Mouse (Mus musculus): ENCODE results near the gene Ttll12.
A peak's percentile ranks its signal among the peaks of the same experiment; 100 is the strongest.

Ttll12 gene

DNA sequence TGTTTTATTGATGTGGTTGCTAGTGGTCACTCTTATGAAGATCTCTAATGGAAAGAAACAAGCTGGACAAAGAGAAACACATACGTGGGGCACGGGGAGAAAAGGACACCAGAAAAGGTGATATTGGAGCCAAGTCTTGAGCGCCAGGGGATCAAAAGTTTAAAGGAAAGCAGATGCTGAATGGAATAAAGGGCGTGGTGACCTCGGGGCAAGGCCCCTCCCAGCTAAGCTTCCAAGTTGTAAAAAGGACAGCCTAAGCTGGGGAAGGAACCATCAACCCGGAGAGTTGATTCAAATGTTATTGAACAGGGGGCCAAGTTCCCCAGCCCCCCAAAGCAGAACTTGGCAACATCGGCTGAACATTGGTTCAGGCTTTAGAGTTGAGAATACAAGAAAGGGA is 36.1 kb upstream of the Ttll12 start:
- 0 out of 2 replicates have a peak overlapping the region, but pooled peaks have one; percentile 7 for H3K4me3 ChIP-seq (replicated peaks; ENCODE audit: low read length)
- peaks cover 15% of the 10 kb centered on the region for H3K9me3 ChIP-seq (ENCODE audit: low read length)
- 0 out of 2 replicates have a peak, but pooled peaks cover 3% of the 10 kb centered on the region for H3K27me3 ChIP-seq (ENCODE audit: insufficient read depth, low read length)
- H3K36me3 ChIP-seq (ENCODE audit: insufficient read depth, low read length) = no peaks in the 10 kb centered on the region
- TF ChIP-seq NANOG (IDR thresholded peaks at IDR 0.05; ENCODE audit: borderline replicate concordance, low read length) (no peak), CTCF (conservative IDR thresholded peaks at IDR 0.05; ENCODE audit: low read length) (no peak), POU5F1 (IDR thresholded peaks at IDR 0.05; ENCODE audit: borderline replicate concordance, low read length) (no peak)
- peaks cover 55% of the 10 kb centered on the region for H3K4me1 ChIP-seq (replicated peaks; ENCODE audit: low read depth, low read length)

DNA sequence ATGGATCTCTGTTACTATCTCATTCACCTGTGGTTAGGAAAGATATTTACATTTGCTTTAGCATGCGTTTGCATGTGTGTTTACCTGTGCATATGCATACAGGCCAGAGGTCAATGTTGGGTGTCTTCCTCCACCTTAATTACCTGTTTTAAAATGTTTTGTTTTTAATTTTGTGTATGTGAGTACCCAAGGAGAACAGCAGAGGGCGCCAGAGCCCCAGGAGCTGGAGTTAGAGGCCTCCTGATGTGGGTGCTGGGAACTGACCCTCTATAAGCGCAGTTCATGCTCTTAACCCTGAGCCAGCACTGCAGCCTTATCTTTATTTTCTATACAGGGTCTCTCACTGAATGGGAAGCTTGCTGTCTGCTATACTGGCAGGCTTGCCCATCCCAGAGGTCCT is 34.8 kb upstream of the Ttll12 start:
- peaks cover 45% of the 10 kb centered on the region for H3K4me1 ChIP-seq (replicated peaks; ENCODE audit: low read depth, low read length)
- H3K4me3 ChIP-seq (replicated peaks; ENCODE audit: low read length) = no peak overlapping the region
- TF ChIP-seq NANOG (IDR thresholded peaks at IDR 0.05; ENCODE audit: borderline replicate concordance, low read length) = no peak
- peak; percentile 62 for TF ChIP-seq CTCF (conservative IDR thresholded peaks at IDR 0.05; ENCODE audit: low read length)
- no peak for TF ChIP-seq POU5F1 (IDR thresholded peaks at IDR 0.05; ENCODE audit: borderline replicate concordance, low read length)
- no peaks in the 10 kb centered on the region for H3K36me3 ChIP-seq (ENCODE audit: insufficient read depth, low read length)
- peaks cover 15% of the 10 kb centered on the region for H3K9me3 ChIP-seq (ENCODE audit: low read length)
- H3K27me3 ChIP-seq (ENCODE audit: insufficient read depth, low read length) = 0 out of 2 replicates have a peak, but pooled peaks cover 3% of the 10 kb centered on the region

DNA sequence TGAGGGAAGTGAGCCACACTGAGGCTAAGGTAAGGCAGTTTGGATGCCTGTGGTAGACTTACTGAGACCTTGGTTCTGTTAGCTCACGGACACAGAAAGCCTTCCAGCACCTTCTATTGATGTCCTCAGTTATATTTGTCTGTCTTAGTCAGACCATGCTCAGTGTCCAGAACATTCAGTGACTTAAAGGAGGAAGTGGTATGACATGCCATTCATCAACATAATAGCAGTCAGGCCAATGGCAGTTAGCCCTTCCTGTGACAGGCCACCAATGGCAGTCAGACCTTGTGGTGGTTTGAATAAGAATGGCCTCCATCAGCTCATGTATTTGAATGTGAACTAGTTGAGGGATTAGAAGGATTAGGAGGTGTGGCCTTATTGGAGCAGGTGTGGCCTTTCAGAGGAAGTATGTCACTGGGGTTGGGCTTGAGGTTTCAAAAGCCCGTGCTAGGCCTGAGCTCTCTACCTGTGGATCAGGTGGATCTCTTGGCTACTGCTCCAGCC is 31.2 kb upstream of the Ttll12 start:
- Histone ChIP-seq H3K27me3 (ENCODE audit: insufficient read depth, low read length) (0 out of 2 replicates have a peak, but pooled peaks cover 2% of the 10 kb centered on the region), H3K4me1 (replicated peaks; ENCODE audit: low read depth, low read length) (peaks cover 25% of the 10 kb centered on the region), H3K36me3 (ENCODE audit: insufficient read depth, low read length) (no peaks in the 10 kb centered on the region), H3K9me3 (ENCODE audit: low read length) (peaks cover 24% of the 10 kb centered on the region), H3K4me3 (replicated peaks; ENCODE audit: low read length) (no peak overlapping the region)
- TF ChIP-seq CTCF (conservative IDR thresholded peaks at IDR 0.05; ENCODE audit: low read length) = no peak
- TF ChIP-seq POU5F1 (IDR thresholded peaks at IDR 0.05; ENCODE audit: borderline replicate concordance, low read length) = no peak
- TF ChIP-seq NANOG (IDR thresholded peaks at IDR 0.05; ENCODE audit: borderline replicate concordance, low read length) = no peak

DNA sequence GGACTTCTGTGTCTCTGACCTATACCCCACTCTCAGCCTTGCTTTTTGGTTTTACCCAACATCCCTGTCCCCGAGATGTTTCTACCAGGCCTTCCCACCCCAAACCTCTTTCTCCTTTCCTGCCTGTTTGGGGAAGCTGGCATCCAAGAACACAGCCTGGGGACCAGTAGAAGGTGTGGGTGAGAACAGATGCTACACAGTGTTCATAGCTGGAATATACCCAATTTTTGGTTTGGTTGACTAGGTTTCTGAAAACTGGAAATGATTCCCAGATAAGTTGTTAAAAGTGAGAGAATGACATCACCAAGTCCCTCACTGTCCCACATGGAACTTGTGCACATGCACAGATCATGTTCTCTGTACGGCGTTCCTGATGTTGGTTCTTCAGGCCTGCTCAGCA is 20.3 kb upstream of the Ttll12 start:
- no peaks in the 10 kb centered on the region for H3K9me3 ChIP-seq (ENCODE audit: low read length)
- 0 out of 2 replicates have a peak, but pooled peaks cover 3% of the 10 kb centered on the region for H3K4me1 ChIP-seq (replicated peaks; ENCODE audit: low read depth, low read length)
- H3K4me3 ChIP-seq (replicated peaks; ENCODE audit: low read length) = no peak overlapping the region
- H3K27me3 ChIP-seq (ENCODE audit: insufficient read depth, low read length) = peaks cover 30% of the 10 kb centered on the region
- H3K36me3 ChIP-seq (ENCODE audit: insufficient read depth, low read length) = no peaks in the 10 kb centered on the region
- TF ChIP-seq NANOG (IDR thresholded peaks at IDR 0.05; ENCODE audit: borderline replicate concordance, low read length) = no peak
- no peak for TF ChIP-seq POU5F1 (IDR thresholded peaks at IDR 0.05; ENCODE audit: borderline replicate concordance, low read length)
- TF ChIP-seq CTCF (conservative IDR thresholded peaks at IDR 0.05; ENCODE audit: low read length) = no peak

DNA sequence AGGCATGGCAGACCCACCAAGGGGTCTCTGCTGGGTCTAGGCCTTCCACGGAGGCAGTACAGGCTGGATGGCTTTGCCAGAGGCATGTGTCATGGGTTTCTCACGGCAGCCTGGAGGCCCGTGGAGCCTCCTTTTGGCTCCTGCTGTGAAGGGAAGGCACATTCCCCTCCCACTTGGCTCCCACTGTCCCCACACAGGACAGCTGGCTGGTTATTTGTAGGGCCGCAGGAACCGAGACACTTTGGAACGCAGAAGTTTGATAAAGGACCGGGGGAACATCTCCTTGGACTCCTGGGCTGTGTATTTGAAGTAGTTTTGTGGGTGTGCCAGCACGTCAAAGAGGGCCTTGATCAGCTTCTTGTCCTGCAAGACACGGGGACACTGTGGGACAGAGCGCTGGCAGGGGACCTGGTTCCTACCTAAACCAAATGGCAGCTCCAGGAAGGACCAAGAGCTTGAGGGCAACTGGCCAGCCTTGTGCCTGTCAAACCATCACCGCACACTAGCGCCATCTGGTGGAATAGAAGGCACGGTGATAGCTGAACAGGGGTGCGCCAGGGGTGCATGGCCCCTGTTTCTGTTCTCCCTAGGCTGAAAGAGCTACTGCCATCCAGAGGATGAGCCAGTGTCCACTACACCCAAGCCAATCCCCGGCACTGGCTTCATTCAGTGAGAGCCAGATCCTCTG is 12.3 kb upstream of the Ttll12 start:
- Histone ChIP-seq H3K4me1 (replicated peaks; ENCODE audit: low read depth, low read length) (peaks cover 7% of the 10 kb centered on the region; the same call in 1 of the 2 replicates), H3K27me3 (ENCODE audit: insufficient read depth, low read length) (peaks cover 8% of the 10 kb centered on the region; the same call in 1 of the 2 replicates), H3K4me3 (replicated peaks; ENCODE audit: low read length) (no peak overlapping the region), H3K36me3 (ENCODE audit: insufficient read depth, low read length) (no peaks in the 10 kb centered on the region), H3K9me3 (ENCODE audit: low read length) (no peaks in the 10 kb centered on the region)
- TF ChIP-seq CTCF (conservative IDR thresholded peaks at IDR 0.05; ENCODE audit: low read length) (peak; percentile 79), POU5F1 (IDR thresholded peaks at IDR 0.05; ENCODE audit: borderline replicate concordance, low read length) (no peak)

DNA sequence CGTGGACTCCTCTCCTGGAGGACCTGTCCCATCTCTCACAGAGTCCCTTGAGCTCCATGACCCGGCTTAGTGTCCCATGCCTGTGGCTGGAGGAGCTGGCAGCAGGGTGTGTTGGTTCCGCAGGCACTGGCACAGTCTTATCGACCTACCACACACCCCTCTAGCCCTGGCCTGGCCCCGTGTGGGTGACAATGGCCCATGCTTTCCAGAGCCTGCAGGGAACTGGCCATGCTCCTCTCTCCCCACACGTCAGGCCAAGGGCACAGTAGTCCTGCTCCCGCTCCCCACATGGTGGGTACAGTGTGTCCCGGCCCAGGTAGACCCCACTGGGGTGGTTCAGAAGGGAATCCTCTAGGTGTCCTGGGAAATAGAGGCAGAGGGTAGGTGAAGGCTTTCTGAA is 11.7 kb upstream of the Ttll12 start:
- Histone ChIP-seq H3K27me3 (ENCODE audit: insufficient read depth, low read length) (peaks cover 5% of the 10 kb centered on the region; the same call in 1 of the 2 replicates), H3K4me1 (replicated peaks; ENCODE audit: low read depth, low read length) (peaks cover 7% of the 10 kb centered on the region; the same call in 1 of the 2 replicates), H3K36me3 (ENCODE audit: insufficient read depth, low read length) (no peaks in the 10 kb centered on the region), H3K9me3 (ENCODE audit: low read length) (no peaks in the 10 kb centered on the region), H3K4me3 (replicated peaks; ENCODE audit: low read length) (no peak overlapping the region)
- no peak for TF ChIP-seq POU5F1 (IDR thresholded peaks at IDR 0.05; ENCODE audit: borderline replicate concordance, low read length)

DNA sequence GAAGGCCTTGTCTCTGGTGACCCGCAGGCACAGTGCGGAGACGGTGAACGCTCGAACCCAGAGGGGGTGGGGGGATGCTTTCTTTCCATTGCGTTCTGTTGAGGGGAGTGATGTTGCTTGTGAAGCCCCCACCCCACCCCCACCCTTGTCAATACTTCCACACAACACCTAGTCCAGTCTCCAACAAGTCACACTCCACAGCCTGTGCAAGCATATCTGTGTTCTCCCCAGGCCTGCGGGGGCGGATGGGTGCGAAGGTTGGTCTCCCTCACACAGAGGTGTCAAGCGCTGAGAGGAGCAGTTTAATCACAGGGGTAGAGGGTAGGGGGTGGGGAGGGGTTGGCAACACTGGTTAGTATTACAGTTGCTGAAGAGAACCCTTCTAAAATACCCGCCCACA is 11.3 kb upstream of the Ttll12 start:
- Histone ChIP-seq H3K36me3 (ENCODE audit: insufficient read depth, low read length) (no peaks in the 10 kb centered on the region), H3K4me3 (replicated peaks; ENCODE audit: low read length) (no peak overlapping the region), H3K9me3 (ENCODE audit: low read length) (no peaks in the 10 kb centered on the region), H3K4me1 (replicated peaks; ENCODE audit: low read depth, low read length) (peaks cover 7% of the 10 kb centered on the region; the same call in 1 of the 2 replicates), H3K27me3 (ENCODE audit: insufficient read depth, low read length) (peaks cover 5% of the 10 kb centered on the region; the same call in 1 of the 2 replicates)
- TF ChIP-seq POU5F1 (IDR thresholded peaks at IDR 0.05; ENCODE audit: borderline replicate concordance, low read length) = no peak
- no peak for TF ChIP-seq NANOG (IDR thresholded peaks at IDR 0.05; ENCODE audit: borderline replicate concordance, low read length)
- no peak for TF ChIP-seq CTCF (conservative IDR thresholded peaks at IDR 0.05; ENCODE audit: low read length)

DNA sequence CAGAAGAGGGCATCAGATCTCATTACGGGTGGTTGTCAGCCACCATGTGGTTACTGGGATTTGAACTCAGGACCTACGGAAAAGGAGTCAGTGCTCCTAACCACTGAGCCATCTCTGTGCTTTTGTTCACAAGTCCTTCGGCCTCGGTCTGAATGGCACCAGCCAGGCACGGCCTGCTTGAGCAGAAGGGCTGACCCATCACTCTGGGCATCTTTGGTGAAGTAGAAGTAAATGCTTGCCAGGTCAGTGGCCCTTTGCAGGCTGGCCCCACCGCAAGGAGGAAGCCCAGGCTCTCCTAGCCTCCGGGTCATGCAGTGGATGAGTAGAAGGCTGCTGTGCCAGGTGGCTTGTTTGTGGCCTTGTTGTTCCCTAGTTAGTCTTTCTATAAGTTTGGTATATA is 8.5 kb upstream of the Ttll12 start:
- Histone ChIP-seq H3K27me3 (ENCODE audit: insufficient read depth, low read length) (peaks cover 5% of the 10 kb centered on the region; the same call in 1 of the 2 replicates), H3K36me3 (ENCODE audit: insufficient read depth, low read length) (no peaks in the 10 kb centered on the region), H3K4me1 (replicated peaks; ENCODE audit: low read depth, low read length) (peaks cover 7% of the 10 kb centered on the region; the same call in 1 of the 2 replicates), H3K4me3 (replicated peaks; ENCODE audit: low read length) (no peak overlapping the region), H3K9me3 (ENCODE audit: low read length) (no peaks in the 10 kb centered on the region)
- TF ChIP-seq POU5F1 (IDR thresholded peaks at IDR 0.05; ENCODE audit: borderline replicate concordance, low read length) = no peak
- no peak for TF ChIP-seq CTCF (conservative IDR thresholded peaks at IDR 0.05; ENCODE audit: low read length)
- no peak for TF ChIP-seq NANOG (IDR thresholded peaks at IDR 0.05; ENCODE audit: borderline replicate concordance, low read length)
